Mouse (Mus musculus): ENCODE data around the gene Myrf. TPM values are rescaled to one million over a fixed set of nuclear protein-coding genes. Genes with fewer than 3 reads are reported as not detected.

Myrf gene
- polyA plus RNA-seq, 1 experiment, result 65.5 TPM

DNA sequence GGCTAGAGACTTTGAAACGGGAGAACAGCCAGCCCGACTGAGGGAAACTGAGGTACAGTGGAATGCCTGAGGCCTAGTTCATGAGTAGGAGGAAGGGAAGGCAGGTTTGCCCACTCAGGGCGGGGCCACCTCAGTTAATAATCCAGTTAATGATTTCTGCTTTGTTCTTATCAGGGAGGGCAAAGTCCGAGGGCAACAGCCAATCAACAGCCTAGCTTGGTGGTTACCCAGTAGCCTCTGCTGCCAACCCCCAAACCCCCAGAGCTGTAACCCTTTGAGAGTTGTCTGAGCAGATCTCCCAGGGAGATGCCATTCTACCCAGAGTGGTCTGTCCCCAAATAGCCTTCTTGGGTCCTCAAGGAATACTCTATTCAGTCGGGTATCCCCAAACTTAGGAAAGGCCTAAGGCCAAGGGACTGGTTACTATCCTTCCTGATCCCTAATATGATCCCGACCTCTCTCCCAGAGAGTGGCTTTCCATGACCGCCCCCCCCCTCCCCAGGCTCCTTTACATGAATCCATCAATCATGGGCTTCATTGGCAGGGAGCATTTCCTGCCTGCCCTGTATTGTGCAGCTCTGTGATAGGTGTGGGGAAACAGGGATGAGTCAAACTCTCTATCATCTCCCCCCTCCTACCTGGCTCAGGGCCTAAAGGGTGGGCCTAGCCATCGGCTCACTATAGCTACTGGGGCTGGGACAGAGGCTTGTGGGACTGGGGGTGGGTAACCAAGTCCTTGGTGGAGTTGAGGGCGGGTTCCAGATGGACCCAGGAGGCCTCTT is 4.6 kb downstream of the Myrf start:
- no peak overlapping the region for H3K4me3 ChIP-seq (ENCODE audit: low read depth, low read length)
- peak overlapping the region; percentile 91 for H3K27ac ChIP-seq (ENCODE audit: insufficient read depth, low read depth, low read length)
- H3K36me3 ChIP-seq (ENCODE audit: control insufficient read depth, insufficient read depth, low read length), result 0 out of 2 replicates have a peak, but pooled peaks cover 6% of the 10 kb centered on the region
- no peaks in the 10 kb centered on the region for H3K27me3 ChIP-seq (ENCODE audit: control insufficient read depth, insufficient read depth, low read length)
- 31% methylated on average over 9 of the region's 9 CpGs for WGBS
- H3K4me1 ChIP-seq (ENCODE audit: control insufficient read depth, insufficient read depth, insufficient read length, low read length), result peaks cover 30% of the 10 kb centered on the region
- TF ChIP-seq CTCF (IDR thresholded peaks at IDR 0.05; ENCODE audit: extremely low read depth, insufficient read length, insufficient replicate concordance, low read depth, low read length) (no peak), POLR2A (IDR thresholded peaks at IDR 0.05; ENCODE audit: low read depth, low read length) (no peak)

DNA sequence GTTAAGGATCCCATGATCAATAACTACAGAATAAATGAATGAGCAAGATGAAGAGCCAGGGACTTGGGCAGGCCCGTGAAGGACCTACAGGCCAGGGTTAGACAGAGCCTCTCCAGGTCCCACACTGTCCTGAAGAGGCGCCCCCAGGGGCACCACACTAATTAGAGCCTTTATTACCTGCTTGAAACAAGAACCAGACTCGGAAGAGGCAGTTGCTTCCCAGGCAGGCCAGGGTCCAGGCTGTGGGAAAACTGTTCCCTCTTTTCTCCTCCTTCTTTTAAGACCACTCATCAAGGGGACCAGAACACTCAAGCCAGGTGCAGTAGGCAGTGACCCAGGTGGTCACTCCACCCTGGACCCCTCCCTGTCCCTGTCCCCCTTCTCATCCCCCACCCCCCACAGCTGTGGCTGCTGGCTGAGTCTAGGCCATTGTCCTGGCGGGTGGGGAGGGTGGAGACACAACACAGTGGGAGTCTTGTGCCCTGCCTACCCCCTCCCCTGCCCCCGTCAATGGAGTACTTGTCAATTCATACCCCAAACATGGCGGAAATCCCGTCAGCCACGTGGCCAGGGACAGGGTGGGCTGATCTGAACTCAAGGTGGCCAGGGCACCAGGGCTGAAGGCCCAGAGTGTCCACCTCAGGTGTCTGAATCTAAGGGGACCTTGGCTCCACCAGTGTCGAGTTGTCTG is 8.1 kb downstream of the Myrf start:
- WGBS, result 68% methylated on average over 9 of the region's 9 CpGs
- Histone ChIP-seq H3K4me1 (ENCODE audit: control insufficient read depth, insufficient read depth, insufficient read length, low read length) (peaks cover 21% of the 10 kb centered on the region; the same call in 1 of the 2 replicates), H3K27ac (ENCODE audit: insufficient read depth, low read depth, low read length) (no peak overlapping the region)

GRCm38 (mm10) chr19:10231871-10232270 is 8.7 kb downstream of the Myrf start:
- Histone ChIP-seq H3K36me3 (ENCODE audit: control insufficient read depth, insufficient read depth, low read length) (peaks cover 18% of the 10 kb centered on the region), H3K4me3 (ENCODE audit: low read depth, low read length) (no peak overlapping the region), H3K27me3 (ENCODE audit: control insufficient read depth, insufficient read depth, low read length) (no peaks in the 10 kb centered on the region), H3K4me1 (ENCODE audit: control insufficient read depth, insufficient read depth, insufficient read length, low read length) (peaks cover 22% of the 10 kb centered on the region; the same call in 1 of the 2 replicates), H3K27ac (ENCODE audit: insufficient read depth, low read depth, low read length) (no peak overlapping the region)
- 64% methylated on average over 5 of the region's 5 CpGs for WGBS
- TF ChIP-seq CTCF (IDR thresholded peaks at IDR 0.05; ENCODE audit: extremely low read depth, insufficient read length, insufficient replicate concordance, low read depth, low read length) (no peak), POLR2A (IDR thresholded peaks at IDR 0.05; ENCODE audit: low read depth, low read length) (no peak)

More for the DNA sequence above, 8.1 kb downstream of the Myrf start:
- no peak for TF ChIP-seq POLR2A (IDR thresholded peaks at IDR 0.05; ENCODE audit: low read depth, low read length)
- TF ChIP-seq CTCF (IDR thresholded peaks at IDR 0.05; ENCODE audit: extremely low read depth, insufficient read length, insufficient replicate concordance, low read depth, low read length), result no peak
- Histone ChIP-seq H3K36me3 (ENCODE audit: control insufficient read depth, insufficient read depth, low read length) (peaks cover 18% of the 10 kb centered on the region), H3K4me3 (ENCODE audit: low read depth, low read length) (no peak overlapping the region), H3K27me3 (ENCODE audit: control insufficient read depth, insufficient read depth, low read length) (no peaks in the 10 kb centered on the region)

DNA sequence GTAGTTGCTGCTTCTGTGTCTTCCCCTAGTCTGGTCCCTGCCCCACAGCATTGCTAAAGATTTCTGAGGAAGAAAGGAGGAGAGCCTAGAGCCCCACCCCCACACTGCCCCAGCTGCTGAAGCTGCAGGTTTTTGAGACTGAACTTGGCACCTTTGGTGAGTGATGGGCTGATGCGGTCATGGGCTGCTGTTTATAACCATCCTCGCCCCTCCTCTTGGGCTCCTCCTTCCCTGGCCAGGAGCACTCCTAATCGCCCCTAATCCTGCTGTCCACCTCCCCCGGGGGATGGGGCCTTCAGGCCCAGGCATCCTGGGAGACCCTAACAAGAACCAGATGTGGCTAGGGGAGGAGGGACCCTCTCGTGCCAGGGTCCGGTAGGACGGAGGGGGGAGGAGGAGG is 9.5 kb downstream of the Myrf start:
- TF ChIP-seq POLR2A (IDR thresholded peaks at IDR 0.05; ENCODE audit: low read depth, low read length), result no peak
- TF ChIP-seq CTCF (IDR thresholded peaks at IDR 0.05; ENCODE audit: extremely low read depth, insufficient read length, insufficient replicate concordance, low read depth, low read length), result no peak
- H3K4me1 ChIP-seq (ENCODE audit: control insufficient read depth, insufficient read depth, insufficient read length, low read length), result peaks cover 15% of the 10 kb centered on the region; the same call in 1 of the 2 replicates
- no peak overlapping the region for H3K27ac ChIP-seq (ENCODE audit: insufficient read depth, low read depth, low read length)
- H3K36me3 ChIP-seq (ENCODE audit: control insufficient read depth, insufficient read depth, low read length), result peaks cover 18% of the 10 kb centered on the region
- no peak overlapping the region for H3K4me3 ChIP-seq (ENCODE audit: low read depth, low read length)
- H3K27me3 ChIP-seq (ENCODE audit: control insufficient read depth, insufficient read depth, low read length), result no peaks in the 10 kb centered on the region
- 78% methylated on average over 7 of the region's 7 CpGs for WGBS

- WGBS, result 21% methylated on average over 4 of the region's 4 CpGs
- no peaks in the 10 kb centered on the region for H3K27me3 ChIP-seq (ENCODE audit: control insufficient read depth, insufficient read depth, low read length)
- H3K36me3 ChIP-seq (ENCODE audit: control insufficient read depth, insufficient read depth, low read length), result peaks cover 16% of the 10 kb centered on the region
- TF ChIP-seq CTCF (IDR thresholded peaks at IDR 0.05; ENCODE audit: extremely low read depth, insufficient read length, insufficient replicate concordance, low read depth, low read length), result no peak
- no peak for TF ChIP-seq POLR2A (IDR thresholded peaks at IDR 0.05; ENCODE audit: low read depth, low read length)
- H3K27ac ChIP-seq (ENCODE audit: insufficient read depth, low read depth, low read length), result peak overlapping the region; percentile 40; the same call in 1 of the 2 replicates
- peaks cover 21% of the 10 kb centered on the region for H3K4me1 ChIP-seq (ENCODE audit: control insufficient read depth, insufficient read depth, insufficient read length, low read length)
- H3K4me3 ChIP-seq (ENCODE audit: low read depth, low read length), result no peak overlapping the region
Observed at GRCm38 (mm10) chr19:10225767-10226166, 14.8 kb downstream of the Myrf start.

GRCm38 (mm10) chr19:10224637-10225453 is 15.7 kb downstream of the Myrf start:
- H3K4me1 ChIP-seq (ENCODE audit: control insufficient read depth, insufficient read depth, insufficient read length, low read length), result peaks cover 21% of the 10 kb centered on the region
- peaks cover 19% of the 10 kb centered on the region for H3K36me3 ChIP-seq (ENCODE audit: control insufficient read depth, insufficient read depth, low read length)
- 32% methylated on average over 26 of the region's 26 CpGs for WGBS
- TF ChIP-seq POLR2A (IDR thresholded peaks at IDR 0.05; ENCODE audit: low read depth, low read length) (no peak), CTCF (IDR thresholded peaks at IDR 0.05; ENCODE audit: extremely low read depth, insufficient read length, insufficient replicate concordance, low read depth, low read length) (no peak)
- H3K4me3 ChIP-seq (ENCODE audit: low read depth, low read length), result no peak overlapping the region
- H3K27ac ChIP-seq (ENCODE audit: insufficient read depth, low read depth, low read length), result no peak overlapping the region; the same call in 1 of the 2 replicates
- H3K27me3 ChIP-seq (ENCODE audit: control insufficient read depth, insufficient read depth, low read length), result no peaks in the 10 kb centered on the region

Data from small intestine, adult 2 months (tissue).